Mouse (Mus musculus) macrophage (primary cell): ENCODE data around the gene Lats2. TPM values are rescaled to one million over a fixed set of nuclear protein-coding genes. Genes with fewer than 3 reads are reported as not detected.
"Not testable (repeated sequence)": the region's sequence is repeated elsewhere in the genome, so short reads cannot be mapped to it uniquely, and the experiment has no call there.

ENCODE experiments used
- H3K27ac ChIP-seq: fragments of 350-480 bp; formaldehyde crosslinking; 2 replicates; pipeline ENCODE4 v1.9.0; 2021
- H3K36me3 ChIP-seq: fragments of 350-480 bp; formaldehyde crosslinking; 2 replicates; pipeline ENCODE4 v1.9.0; 2021; ENCODE audit errors: inconsistent target
- H3K4me3 ChIP-seq: fragments of 350-480 bp; formaldehyde crosslinking; 2 replicates; pipeline ENCODE4 v1.9.0; 2021; ENCODE audit errors: inconsistent target
- H3K79me2 ChIP-seq: fragments of 350-480 bp; formaldehyde crosslinking; 2 replicates; pipeline ENCODE4 v1.9.0; 2021; ENCODE audit errors: inconsistent target
- WGBS: methylation state at CpG from one replicate; pipeline ENCODE4 v1.1.7; 2026; ENCODE audit warnings: inconsistent platforms; ENCODE audit not compliant: missing documents; 5-methylcytosine and 5-hydroxymethylcytosine counted together
- polyA plus RNA-seq: library from polyadenylated mRNA; stranded (reverse); fragments of 250-400 nt; gene quantifications from 3 replicates; pipeline ENCODE4 v1.2.4, GENCODE M21; 2018; ENCODE audit warnings: inconsistent platforms

The Lats2 gene
- polyA plus RNA-seq, 1 experiment from 2014 or later = 11.3 TPM

DNA sequence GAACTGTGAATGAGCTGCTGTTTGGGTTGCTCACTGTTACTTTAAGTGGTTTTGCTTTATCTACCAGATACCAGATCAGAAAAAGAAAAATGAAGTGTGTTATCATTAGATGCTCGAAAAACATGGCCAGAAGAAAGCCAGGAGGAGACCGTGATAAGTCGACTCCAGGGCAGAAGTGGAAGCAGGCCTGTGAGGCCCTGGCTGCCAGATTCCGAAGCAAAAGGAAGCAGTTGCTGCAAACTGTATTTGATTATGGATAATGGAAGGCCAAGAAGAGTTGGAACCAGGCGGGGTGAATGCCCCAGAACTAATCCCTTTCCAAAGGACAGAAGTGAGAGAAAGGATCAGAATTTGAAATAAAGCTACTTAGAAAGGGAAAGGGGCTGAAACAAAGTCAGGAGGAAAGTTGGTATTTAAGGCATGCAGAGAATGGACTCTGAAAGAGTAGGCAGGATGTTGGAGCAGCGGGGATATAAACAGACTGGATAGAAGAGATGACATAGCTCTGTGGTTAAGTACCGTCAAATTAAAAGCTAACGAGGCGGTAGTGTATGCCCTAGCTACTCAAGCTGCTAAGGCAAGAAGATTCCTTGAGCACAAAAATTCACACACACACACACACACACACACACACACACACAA, 4.7 kb downstream of the Lats2 start:
- Histone ChIP-seq H3K27ac (no peak overlapping the region), H3K4me3 (no peak overlapping the region), H3K79me2 (no peaks in the 10 kb centered on the region), H3K36me3 (no peaks in the 10 kb centered on the region)
- 84% methylated on average over 9 of the region's 9 CpGs for WGBS

DNA sequence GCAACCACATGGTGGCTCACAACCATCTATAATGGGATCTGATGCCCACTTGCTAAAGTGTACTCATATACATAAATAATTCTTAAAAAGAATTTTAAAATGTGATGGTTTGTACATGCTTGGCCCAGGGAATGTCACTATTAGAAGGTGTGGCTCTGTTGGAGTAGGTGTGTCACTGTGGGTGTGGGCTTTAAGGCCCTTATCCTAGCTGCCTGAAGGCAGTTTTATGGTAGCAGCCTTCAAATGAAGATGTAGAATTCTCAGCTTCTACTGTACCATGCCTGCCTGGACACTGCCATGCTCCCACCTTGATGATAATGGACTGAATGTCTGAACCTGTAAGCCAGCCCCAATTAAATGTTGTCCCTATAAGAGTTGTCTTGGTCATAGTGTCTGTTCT, 7.2 kb downstream of the Lats2 start:
- not testable (repeated sequence) for H3K4me3 ChIP-seq, H3K27ac ChIP-seq, H3K79me2 ChIP-seq

DNA sequence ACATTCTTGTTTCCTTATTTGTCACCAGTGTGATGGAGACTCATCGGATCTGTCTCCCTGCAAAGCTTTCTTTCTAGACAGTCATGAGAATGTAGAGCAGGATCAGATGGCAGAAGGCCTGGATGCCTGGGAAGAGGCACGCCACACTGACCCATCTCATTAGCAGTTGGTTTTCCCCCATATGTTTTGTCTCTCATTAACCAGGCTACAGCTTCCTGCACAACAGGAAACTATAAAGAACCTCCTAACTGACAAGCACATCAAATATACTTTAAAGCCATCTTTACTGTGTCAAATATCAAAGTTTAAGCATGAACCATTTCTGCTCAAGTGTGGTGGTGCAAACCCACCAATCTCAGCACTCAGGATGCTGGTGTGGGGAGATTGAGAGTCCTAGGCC, 8.7 kb downstream of the Lats2 start:
- no peak overlapping the region for H3K4me3 ChIP-seq
- H3K79me2 ChIP-seq = peaks cover 6% of the 10 kb centered on the region
- no peaks in the 10 kb centered on the region for H3K36me3 ChIP-seq
- no peak overlapping the region for H3K27ac ChIP-seq
- WGBS = 86% methylated on average over 2 of the region's 2 CpGs

More for the DNA sequence above, 7.2 kb downstream of the Lats2 start:
- H3K36me3 ChIP-seq = not testable (repeated sequence)

DNA sequence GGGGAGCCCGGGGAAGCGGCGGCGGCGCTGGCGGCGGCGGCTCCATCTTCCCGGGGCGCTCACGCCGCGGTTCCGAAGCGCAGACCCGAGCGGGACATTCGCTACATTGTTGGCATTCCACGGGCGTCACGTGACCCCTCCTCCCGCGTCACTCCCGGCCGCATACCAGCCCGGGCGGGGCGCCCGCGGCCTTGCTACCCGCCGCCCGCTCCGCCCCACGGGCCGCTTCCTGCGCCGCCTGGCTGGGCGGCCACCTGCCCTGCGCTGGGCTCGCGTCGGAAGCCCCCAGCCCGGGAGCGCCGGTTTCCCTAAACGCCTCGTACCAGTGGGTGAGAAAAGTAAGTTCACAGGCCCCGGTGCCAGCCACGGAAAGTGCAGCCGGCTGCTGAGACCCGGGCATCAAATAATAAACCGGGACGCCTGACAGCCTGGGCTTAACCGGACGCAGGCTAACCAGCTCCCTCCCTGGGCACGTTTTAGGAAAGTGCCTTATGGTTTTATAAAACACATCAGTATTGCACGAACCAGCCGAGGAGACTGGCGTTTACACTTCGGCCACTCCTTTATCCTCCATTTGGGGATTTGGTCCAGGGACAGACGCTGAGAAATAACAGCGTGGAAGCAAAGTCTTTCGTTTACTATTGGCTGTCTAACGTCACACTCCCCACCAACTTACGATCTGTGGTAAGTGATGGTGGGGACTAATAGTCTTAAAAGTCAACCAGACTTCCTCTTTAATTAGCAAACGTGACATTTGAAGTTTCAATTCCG, 12.0 kb downstream of the Lats2 start, which contains the start of gene Gm49361:
Gene Gm49361 (minus strand): TSS at position 103 of the 771 bp plus-strand sequence.
- Histone ChIP-seq H3K36me3 (no peaks in the 10 kb centered on the region), H3K27ac (peak within 1 kb of the TSS; percentile 69), H3K4me3 (peak within 1 kb of the TSS; percentile 50), H3K79me2 (peaks cover 39% of the 10 kb centered on the region)
- WGBS = under 1% methylated on average over 68 of the region's 68 CpGs

DNA sequence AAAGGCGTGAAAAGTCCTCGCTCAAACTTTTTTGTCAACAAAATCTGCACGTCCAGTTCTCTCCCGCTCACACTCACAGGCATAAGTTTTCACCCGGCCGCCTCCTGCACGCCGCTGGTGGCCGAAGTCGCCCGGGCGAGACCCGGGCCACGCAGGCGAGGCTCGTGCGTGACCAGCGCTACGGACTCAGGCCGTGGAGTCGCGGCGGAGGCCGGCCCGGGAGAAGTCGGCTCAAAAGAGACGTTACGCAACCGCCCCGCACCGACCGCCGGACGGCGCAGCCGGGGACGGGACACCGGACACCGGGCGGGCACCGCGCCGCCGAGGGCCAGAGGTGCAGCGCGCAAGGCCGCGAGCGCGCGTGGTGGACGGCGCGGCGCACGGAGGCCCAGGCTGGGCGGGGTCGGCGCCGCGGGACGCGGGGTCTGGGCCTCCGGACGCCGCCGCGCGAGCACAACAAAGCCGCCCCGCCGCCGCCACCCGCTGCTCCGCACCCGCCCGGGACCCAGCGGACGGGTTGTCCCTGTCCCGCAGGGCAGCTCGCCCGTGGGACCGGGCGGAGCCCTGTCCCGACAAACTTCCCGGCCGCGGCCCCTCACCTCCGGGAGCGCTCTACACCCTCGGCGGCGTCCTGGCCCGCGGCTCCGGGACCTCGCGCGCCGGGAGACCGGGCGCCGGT, 12.8 kb downstream of the Lats2 start:
- Histone ChIP-seq H3K36me3 (no peaks in the 10 kb centered on the region), H3K4me3 (peak overlapping the region; percentile 42), H3K27ac (no peak overlapping the region), H3K79me2 (peaks cover 47% of the 10 kb centered on the region)
- WGBS = 0% methylated on average over 87 of the region's 103 CpGs

DNA sequence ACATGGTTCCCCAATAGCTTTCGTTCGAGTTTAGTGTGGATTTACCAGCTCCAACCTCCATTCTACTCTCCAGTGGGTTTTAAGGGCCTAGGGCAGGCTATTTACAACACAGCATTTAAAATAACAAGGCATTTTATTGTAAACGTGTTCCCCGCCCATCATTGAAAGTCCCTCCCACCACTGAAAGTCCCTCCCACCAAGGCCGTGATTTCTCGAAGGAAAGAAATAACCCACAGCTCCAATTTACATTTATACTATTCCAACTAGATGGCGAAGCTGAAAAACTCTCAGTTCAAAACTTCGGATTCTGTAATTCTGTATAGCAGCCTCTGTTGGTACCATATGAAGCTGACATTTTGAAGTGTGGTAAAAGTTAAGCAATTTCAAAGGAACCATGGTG, 13.6 kb downstream of the Lats2 start:
- H3K27ac ChIP-seq = no peak overlapping the region
- peak overlapping the region; percentile 42 for H3K4me3 ChIP-seq
- H3K79me2 ChIP-seq = peaks cover 55% of the 10 kb centered on the region
- 11% methylated on average over 8 of the region's 8 CpGs for WGBS
- H3K36me3 ChIP-seq = no peaks in the 10 kb centered on the region

DNA sequence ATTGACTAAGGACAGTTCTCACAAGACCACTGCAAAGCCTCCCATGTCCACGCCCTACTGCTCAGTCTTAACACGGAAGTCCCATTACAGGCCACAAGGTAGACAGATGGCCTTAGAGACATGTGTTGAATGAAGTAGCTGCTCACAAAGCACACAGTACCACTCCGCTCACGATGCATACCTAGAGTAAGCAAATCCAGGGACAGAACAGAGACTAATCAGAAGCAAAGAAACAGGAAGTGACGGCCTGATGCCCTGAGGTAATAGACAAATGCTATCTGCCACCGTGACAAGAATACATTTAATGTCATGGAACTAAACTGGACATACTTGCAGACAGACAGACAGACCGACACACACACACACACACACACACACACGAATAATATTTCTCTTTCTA, 17.5 kb downstream of the Lats2 start:
- 79% methylated on average over 8 of the region's 8 CpGs for WGBS
- H3K79me2 ChIP-seq = peaks cover 93% of the 10 kb centered on the region
- H3K4me3 ChIP-seq = no peak overlapping the region
- H3K36me3 ChIP-seq = no peaks in the 10 kb centered on the region
- no peak overlapping the region for H3K27ac ChIP-seq

DNA sequence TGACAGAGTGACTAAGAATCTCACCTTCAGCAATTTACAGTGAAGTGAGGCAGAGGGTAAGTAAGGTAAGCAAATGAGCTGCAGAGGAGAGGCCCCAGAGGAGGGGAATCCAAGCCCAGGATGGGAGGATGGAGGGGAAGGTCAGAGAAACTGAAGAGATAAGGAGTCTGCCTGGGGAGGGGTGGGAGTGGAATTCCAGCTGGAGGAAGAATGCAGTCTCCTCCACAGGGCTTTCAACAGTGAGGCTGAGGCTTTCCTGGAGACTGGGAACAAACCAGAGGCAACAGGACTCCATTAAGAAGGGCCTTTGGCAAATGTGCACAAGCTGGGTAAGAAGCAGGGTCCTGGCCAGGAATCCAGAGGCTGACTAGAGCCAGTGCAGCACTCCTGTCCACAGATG, 21.1 kb downstream of the Lats2 start:
- no peak overlapping the region for H3K27ac ChIP-seq
- no peak overlapping the region for H3K4me3 ChIP-seq
- H3K36me3 ChIP-seq = no peaks in the 10 kb centered on the region
- peaks cover 97% of the 10 kb centered on the region for H3K79me2 ChIP-seq

DNA sequence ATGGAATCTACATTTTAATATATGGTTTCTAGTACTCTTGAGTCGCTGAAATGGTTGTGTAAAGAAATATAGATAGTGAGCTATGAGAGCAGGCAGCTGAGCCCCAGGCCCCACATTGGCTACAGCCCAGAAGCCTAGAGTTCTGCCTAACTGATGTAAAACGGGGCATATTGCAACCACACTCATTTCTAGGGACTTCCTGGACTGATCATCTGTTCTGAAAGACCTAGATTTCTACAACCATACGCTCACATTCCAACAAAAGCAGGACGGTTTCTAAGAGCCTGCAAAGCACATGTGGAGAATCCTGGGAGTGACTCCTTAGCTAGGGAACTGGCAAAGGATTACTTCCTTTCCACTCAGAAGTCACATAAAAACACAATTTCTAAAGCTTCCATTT, 22.0 kb downstream of the Lats2 start:
- Histone ChIP-seq H3K27ac (no peak overlapping the region), H3K4me3 (no peak overlapping the region), H3K79me2 (peaks cover 87% of the 10 kb centered on the region), H3K36me3 (no peaks in the 10 kb centered on the region)
- WGBS = 69% methylated on average over 4 of the region's 4 CpGs

DNA sequence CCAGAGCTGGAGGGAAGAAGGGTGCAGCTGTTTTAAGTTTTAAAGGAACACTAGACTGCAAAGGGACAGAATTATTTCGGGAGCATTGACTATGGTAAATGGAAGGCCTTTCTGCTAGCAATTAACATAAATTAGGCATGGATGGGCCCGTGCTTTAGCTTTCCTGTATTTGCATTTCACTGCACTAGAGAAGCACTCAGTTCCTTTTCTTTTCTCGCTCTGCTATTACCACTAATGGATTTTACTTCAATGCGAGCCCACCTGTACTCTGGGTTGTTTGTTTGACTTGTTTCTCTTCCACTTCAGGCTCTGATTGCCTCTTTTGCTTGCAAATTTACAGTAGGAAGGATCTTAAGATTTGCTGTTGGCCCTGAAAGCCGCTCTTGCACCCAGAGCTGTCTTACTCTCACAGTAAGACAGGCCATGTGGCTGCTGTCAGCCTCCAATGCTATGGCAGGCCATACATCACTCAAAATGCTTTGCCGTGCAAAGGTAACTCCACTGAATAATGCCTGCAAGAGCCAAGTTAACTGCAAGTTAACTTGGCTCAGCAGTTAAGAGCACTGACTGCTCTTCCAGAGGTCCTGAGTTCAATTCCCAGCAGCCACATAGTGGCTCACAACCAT, 25.4 kb downstream of the Lats2 start:
- Histone ChIP-seq H3K27ac (no peak overlapping the region), H3K4me3 (no peak overlapping the region), H3K36me3 (no peaks in the 10 kb centered on the region), H3K79me2 (peaks cover 60% of the 10 kb centered on the region)
- WGBS = 90% methylated on average over 6 of the region's 6 CpGs

DNA sequence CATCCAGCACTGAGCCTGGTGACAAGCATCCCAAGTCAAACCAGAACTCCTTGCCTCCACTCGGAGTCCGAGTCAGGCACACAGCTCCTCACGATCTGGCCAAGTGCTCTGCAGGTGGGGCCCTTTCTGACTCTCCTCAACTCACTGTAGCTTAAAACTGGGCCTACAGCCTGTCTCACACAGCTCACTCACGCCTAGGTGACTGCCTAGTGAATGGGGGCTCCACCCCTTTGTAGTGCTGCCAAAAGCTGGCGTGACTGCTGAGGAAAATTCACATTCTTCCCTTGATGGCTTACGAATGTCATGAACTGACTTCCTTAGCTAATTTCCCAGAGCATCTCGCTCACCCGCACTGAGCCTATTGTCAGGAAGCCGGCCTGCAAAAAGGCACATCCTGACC, 27.7 kb downstream of the Lats2 start:
- WGBS = 69% methylated on average over 9 of the region's 9 CpGs
- Histone ChIP-seq H3K27ac (peak overlapping the region; percentile 85), H3K79me2 (peaks cover 62% of the 10 kb centered on the region), H3K4me3 (no peak overlapping the region), H3K36me3 (no peaks in the 10 kb centered on the region)

DNA sequence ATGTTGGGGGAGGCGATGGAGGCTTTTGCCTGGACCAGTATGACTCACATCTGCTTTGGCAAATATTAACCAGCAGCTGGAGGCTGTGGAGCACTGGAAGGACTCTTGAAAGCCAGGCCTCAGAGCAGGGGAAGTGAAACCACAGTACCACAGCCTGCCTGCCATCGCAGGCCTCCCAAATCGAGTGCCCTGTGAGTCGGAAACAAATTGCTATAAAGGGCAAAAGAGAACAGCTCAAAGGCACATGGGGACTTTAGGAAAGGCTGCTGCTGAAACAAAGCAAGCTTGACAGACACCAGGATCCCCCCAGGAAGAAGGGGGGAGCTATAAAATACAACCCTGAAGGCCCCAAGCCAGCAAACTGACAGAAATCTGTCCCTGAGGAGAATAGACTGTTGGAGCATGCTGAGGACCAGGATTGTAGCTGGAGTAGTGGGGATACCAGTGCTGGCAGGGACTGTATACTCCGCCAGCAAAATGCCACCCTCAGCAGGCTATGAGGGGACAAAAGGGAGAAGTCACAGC, 28.2 kb downstream of the Lats2 start:
- 10% methylated on average over 5 of the region's 5 CpGs for WGBS
- no peak overlapping the region for H3K4me3 ChIP-seq
- H3K27ac ChIP-seq = peak overlapping the region; percentile 85
- no peaks in the 10 kb centered on the region for H3K36me3 ChIP-seq
- H3K79me2 ChIP-seq = peaks cover 62% of the 10 kb centered on the region

DNA sequence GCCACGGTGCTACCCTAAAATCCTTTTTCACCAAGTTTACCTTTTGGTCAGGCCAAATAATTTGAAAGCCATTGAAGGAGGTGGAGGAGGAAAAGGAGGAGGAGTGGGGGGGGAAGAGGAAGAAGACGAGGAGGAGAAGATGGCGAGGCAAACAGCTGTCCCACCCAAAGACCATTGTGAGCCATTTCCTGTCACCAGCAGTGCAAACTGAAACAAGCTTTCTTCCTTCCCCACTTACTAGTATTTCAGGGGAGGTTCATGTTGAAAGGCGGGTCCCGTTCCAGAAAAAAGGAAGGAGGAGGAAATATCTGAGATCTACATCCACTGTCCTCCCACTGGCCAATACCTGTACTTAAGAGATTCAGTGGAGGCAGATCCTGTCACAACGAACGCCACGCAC, 28.8 kb downstream of the Lats2 start:
- Histone ChIP-seq H3K4me3 (no peak overlapping the region), H3K36me3 (no peaks in the 10 kb centered on the region), H3K79me2 (peaks cover 62% of the 10 kb centered on the region), H3K27ac (peak overlapping the region; percentile 85)
- WGBS = 15% methylated on average over 8 of the region's 8 CpGs

DNA sequence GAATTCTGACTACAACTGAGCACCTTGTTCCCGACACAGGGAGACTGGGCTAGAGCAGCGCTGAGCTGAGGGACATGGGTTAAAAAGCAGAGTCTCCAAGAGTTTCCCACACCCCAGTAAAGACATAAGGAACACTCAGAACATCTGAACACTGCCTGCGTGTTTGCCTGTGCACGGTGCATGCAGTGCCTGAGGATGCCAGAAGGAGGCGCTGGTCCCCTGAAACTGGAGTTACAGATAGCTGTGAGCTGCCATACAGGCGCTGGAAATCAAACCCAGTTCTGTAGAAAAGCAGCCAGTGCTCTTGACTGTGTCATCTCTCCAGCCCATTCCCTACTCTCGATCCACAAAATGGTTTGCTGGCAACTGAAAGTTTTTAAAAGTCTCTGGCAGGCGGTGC, 32.0 kb downstream of the Lats2 start:
- peaks cover 10% of the 10 kb centered on the region; the same call in 1 of the 2 replicates for H3K36me3 ChIP-seq
- 93% methylated on average over 8 of the region's 8 CpGs for whole genome bisulfite sequencing
- no peak overlapping the region for H3K4me3 ChIP-seq
- peaks cover 50% of the 10 kb centered on the region for H3K79me2 ChIP-seq
- no peak overlapping the region for H3K27ac ChIP-seq
